Mouse (Mus musculus) large intestine, adult 2 months (tissue): ENCODE results near the gene Cdh20. TPM values are rescaled to one million over a fixed set of nuclear protein-coding genes. Genes with fewer than 3 reads are reported as not detected.
"Not testable (repeated sequence)": the region's sequence is repeated elsewhere in the genome, so short reads cannot be mapped to it uniquely, and the experiment has no call there.

Source experiments
- DNase-seq: peaks from one replicate; pipeline ENCODE4 v3.0.0-alpha.2; 2012; ENCODE audit warnings: low read depth, low spot score
- WGBS: fragments of 180-500 bp; shearing (Covaris S2); methylation state at CpG from one replicate; pipeline ENCODE4 v1.1.7; 2018; 5-methylcytosine and 5-hydroxymethylcytosine counted together
- polyA plus RNA-seq: library from polyadenylated mRNA; depleted of rRNA; stranded (reverse); fragments of >200 nt; gene quantifications from 2 replicates; pipeline ENCODE4 v1.2.3, GENCODE M21; 2012

Cdh20 gene
- polyA plus RNA-seq, 1 experiment: 0.29 TPM

- DNase-seq: no peak
- WGBS: 66% methylated on average over 5 of the region's 5 CpGs
Observed at GRCm38 (mm10) chr1:104903409-104903808, 135.1 kb downstream of the Cdh20 start.

- WGBS: 46% methylated on average over 3 of the region's 3 CpGs
Observed at GRCm38 (mm10) chr1:104912407-104912806, 144.1 kb downstream of the Cdh20 start.

GRCm38 (mm10) chr1:104916507-104916906 is 148.2 kb downstream of the Cdh20 start:
- DNase-seq: no peak
- 82% methylated on average over 2 of the region's 2 CpGs for WGBS

More at GRCm38 (mm10) chr1:104912407-104912806, 144.1 kb downstream of the Cdh20 start:
- no peak for DNase-seq

DNA sequence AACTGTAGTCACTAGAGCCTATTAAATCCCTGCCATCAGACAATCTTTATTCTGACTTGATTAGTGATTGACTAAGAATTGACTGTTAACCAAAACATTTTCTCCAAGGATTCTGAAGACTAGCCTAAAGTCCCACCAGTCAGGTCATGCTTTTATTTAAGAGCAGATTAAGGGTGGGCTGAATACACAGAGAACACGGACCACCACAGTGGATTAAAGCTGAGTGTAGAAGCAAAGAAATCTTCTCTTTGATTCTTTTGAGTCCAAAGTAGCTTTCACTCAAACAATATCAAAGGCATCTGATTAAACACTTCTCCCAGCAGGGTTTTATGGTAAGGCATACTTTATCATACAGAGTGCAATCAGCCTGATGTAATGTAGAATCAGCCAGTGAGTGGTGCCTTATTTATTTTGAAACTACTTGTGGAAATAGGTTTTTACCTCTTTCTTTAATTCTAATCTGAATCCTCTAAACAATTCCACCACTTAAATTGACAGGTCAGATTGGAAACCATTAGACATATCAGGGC is 149.0 kb downstream of the Cdh20 start:
- WGBS: 52% methylated on average over 1 of the region's 1 CpGs
- no peak for DNase-seq

DNA sequence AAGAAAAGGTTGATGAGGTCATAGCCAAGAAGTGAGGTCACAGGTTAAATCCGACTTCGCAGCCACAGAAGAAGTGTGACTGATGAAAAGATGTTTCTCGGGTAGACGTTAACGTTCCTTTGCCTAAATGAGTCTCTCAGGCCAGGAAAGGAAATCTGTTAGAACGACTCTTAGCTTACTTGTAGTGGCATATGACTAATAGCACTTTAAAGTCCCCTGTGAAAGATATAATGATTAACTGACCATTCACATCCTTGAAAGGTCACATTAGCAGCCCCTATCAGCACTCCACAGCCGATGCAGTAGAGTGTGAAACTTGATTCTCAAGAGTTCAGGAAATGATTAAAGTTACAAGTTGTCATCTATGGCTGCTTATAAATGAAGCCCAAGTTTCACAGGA is 164.7 kb downstream of the Cdh20 start:
- WGBS: 44% methylated on average over 7 of the region's 7 CpGs
- no peak for DNase-seq

DNA sequence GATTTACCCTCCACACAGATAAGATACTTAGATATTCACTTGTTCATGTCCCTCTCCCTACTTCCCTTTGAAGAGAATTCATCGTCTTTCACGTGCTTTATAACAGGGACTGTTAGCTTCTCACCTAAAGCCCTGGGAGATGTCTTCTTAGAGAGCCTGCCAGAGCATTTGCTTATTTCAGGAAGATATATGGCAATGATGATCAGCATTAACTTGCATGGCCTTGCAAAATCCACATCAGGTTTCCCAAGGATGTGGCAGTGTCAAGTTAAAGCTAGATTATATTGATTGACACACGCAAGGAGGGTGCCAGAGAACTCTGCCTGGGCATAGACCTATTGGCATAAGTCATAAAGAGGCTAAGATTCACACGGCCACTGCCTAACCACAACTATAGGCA is 168.6 kb downstream of the Cdh20 start:
- no peak for DNase-seq
- WGBS: 78% methylated on average over 4 of the region's 4 CpGs

- DNase-seq: no peak
Observed at GRCm38 (mm10) chr1:104939156-104939555, 170.8 kb downstream of the Cdh20 start.

DNA sequence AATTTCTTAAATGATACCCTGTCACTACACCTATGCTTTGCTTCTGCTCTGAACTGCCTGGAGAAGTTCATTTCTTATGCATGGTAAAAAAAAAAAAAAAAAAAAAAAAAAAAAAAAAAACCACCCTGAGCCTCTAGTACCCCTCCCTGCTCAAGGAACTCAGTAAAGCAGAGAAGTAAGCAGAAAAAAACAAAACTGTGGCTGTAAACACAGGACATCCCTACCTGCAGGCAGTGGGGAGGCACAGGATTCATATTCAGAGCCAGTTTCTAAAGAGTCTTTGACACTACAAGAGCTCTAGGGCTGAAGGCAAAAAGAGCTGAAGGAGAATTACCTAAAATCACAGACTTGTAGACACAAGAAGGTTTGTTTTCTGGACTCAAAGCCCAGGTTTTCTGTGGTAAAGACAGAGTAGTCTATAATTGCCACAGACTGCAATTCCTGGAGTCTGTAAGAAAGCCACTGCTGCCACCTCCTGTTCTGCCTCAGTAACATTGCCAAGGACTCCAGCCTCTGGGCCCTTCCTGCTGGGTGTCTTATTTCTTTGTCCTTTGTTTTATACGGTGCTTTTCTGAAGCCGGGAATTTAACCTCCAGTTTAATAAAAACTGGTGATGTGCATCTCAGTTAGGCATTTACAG is 176.3 kb downstream of the Cdh20 start:
- DNase-seq: no peak
- WGBS: 22% methylated on average over 2 of the region's 2 CpGs

GRCm38 (mm10) chr1:104945110-104945489 is 176.8 kb downstream of the Cdh20 start:
- 83% methylated on average over 2 of the region's 2 CpGs for WGBS
- no peak for DNase-seq

- DNase-seq: not testable (repeated sequence)
- 86% methylated on average over 2 of the region's 2 CpGs for WGBS
Observed at GRCm38 (mm10) chr1:104949640-104950039, 181.3 kb downstream of the Cdh20 start.

DNA sequence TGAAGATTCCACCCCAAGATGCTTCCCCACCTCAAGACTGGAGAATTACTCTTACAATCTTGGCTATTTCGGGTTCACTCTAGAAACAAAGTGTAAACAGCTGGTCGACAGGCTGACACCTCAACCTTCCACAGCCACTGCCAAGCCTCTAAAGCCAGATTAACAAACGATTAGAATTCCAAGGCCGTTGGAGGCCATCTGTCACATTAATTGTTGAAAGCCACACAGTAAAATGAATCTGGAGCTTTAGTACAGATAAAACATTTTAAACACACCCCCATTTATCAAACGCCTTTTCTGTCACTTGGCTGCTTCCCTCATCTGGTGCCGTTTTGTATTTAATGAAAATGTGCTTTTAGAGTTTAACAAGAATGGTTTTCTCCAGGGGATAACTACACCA is 188.7 kb downstream of the Cdh20 start:
- WGBS: 30% methylated on average over 6 of the region's 6 CpGs
- no peak for DNase-seq

GRCm38 (mm10) chr1:104961670-104962069 is 193.3 kb downstream of the Cdh20 start:
- WGBS: 54% methylated on average over 3 of the region's 3 CpGs
- DNase-seq: no peak

DNA sequence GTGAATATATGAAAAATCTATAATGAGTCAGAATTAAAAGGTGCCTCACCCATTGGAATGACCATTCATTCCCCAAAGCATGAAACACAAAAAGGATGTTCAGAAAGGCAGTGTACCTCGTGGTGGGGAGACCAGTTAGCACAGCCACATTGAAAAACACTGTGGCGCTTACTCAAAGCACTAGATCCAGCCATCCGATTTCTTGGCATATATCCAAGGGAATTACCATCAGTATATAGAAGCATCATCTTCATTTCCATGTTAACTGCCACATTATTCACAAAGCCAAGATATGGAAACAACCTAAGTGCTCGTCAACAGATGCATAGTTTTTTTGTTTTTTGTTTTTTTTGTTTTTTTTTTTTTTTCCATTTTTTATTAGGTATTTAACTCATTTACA is 193.9 kb downstream of the Cdh20 start:
- WGBS: 72% methylated on average over 4 of the region's 4 CpGs
- DNase-seq: no peak

DNA sequence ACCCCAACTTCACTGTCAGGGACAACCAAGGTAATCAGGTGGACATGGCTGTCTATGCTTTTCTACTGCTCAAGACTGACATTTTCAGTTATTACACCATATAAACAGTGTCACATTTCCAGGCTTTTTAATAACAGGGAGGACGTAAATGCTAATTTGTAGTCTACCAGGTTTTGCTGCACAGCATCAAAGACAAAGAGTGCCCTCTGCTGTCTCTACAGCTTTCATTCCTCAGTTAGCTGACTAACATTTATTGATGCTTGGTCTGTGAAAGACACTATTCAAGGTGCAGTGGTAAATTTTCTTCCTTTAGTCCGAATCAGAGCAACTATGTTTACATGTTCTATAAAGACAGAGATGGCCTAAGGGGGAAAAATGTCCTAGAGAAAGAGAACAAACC is 210.7 kb downstream of the Cdh20 start:
- DNase-seq: no peak
- WGBS: 27% methylated on average over 2 of the region's 2 CpGs

GRCm38 (mm10) chr1:104980273-104980672 is 211.9 kb downstream of the Cdh20 start:
- DNase-seq: no peak
- 50% methylated on average over 1 of the region's 1 CpGs for WGBS

GRCm38 (mm10) chr1:104986222-104986973 is 218.1 kb downstream of the Cdh20 start:
- DNase-seq: peak; percentile 46
- 18% methylated on average over 5 of the region's 5 CpGs for WGBS

- WGBS: 92% methylated on average over 16 of the region's 16 CpGs
- DNase-seq: no peak
Observed at GRCm38 (mm10) chr1:104987526-104987925, 219.2 kb downstream of the Cdh20 start.

- no peak for DNase-seq
Observed at GRCm38 (mm10) chr1:104992441-104992840, 224.1 kb downstream of the Cdh20 start.

DNA sequence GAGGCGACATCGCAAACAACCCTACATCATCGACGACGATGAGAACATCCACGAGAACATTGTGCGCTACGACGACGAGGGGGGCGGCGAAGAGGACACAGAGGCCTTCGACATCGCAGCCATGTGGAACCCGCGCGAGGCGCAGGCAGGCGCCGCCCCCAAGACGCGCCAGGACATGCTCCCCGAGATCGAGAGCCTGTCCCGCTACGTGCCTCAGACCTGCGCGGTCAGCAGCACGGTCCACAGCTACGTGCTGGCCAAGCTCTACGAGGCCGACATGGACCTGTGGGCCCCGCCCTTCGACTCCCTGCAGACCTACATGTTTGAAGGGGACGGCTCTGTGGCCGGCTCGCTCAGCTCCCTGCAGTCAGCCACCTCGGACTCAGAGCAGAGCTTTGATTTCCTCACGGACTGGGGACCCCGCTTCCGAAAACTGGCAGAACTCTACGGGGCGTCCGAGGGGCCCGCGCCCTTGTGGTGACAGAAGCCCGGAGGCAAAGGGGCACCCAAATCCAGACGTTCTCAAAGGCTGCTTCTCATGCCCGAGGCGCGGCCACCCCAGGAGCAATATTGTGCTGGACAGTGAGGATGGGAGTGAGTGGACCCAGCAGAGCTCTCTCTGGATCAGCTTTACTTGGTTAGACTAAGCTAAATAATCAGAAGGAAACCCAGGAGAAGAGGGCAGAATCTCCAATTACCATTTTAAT is 225.7 kb downstream of the Cdh20 start:
- DNase-seq: no peak
- 11% methylated on average over 51 of the region's 51 CpGs for WGBS

- no peak for DNase-seq
- 84% methylated on average over 3 of the region's 3 CpGs for WGBS
Observed at GRCm38 (mm10) chr1:104994612-104994986, 226.3 kb downstream of the Cdh20 start.

GRCm38 (mm10) chr1:104997814-104998213 is 229.5 kb downstream of the Cdh20 start:
- WGBS: 51% methylated on average over 2 of the region's 2 CpGs
- DNase-seq: no peak
